Mouse (Mus musculus) brain, embryonic 14.5 days (tissue): ENCODE data around the gene Ssc4d.

Source experiments
- CTCF ChIP-seq: fragments of 200-500 bp; IDR thresholded peaks from 2 replicates; pipeline ENCODE4 v1.5.1; 2012; ENCODE audit warnings: inconsistent platforms, mild to moderate bottlenecking, moderate library complexity, borderline replicate concordance; ENCODE audit not compliant: insufficient read depth, insufficient read length; ENCODE audit errors: extremely low read depth
- POLR2A ChIP-seq: fragments of 200-500 bp; IDR thresholded peaks from 2 replicates; pipeline ENCODE4 v1.6.1; 2012; ENCODE audit warnings: mild to moderate bottlenecking, inconsistent platforms, borderline replicate concordance; ENCODE audit not compliant: poor library complexity, insufficient read depth, insufficient read length, severe bottlenecking; ENCODE audit errors: extremely low read depth

DNA sequence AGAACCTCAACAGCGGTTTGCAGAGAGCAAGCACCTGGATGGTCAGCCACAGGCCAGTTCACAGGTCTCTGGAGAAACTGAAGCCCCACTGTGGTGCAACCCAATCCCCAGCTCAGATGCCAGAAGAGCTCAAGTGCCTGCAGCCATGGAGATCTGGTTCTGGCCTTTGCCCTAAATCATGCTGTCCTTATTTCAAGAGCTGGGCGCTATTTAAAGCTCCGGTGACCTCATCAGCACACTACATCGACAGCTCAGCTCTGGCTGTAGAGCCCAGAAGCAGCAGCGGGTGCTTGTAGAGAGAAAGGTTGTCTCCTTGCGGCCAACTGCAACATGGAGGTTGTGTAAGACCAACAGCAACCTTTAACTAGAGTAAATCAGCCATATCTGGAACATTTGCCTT is 60.2 kb downstream of the Ssc4d start:
- TF ChIP-seq CTCF, result no peak
- TF ChIP-seq POLR2A, result no peak
